Mouse (Mus musculus): ENCODE measurements around the gene Wdr41.

The Wdr41 gene

DNA sequence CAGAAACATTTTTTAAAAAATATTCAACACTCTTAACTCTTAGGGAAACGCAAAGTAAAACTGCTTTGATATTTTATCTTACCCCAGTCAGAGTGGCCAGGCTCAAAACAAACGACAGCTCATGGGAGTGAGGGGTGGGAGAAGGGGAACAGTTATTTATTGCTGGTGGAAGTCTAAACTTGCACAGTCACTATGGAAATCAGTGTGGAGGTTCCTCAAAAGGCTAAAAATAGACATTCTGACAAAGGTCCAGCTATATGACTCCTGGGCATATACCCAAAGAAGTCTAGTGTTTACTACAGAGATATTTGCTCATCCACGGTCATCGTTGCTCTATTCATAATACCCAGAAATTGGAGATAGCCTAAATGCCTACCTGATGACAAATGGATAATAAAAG is 62.1 kb downstream of the Wdr41 start:
- no peak for DNase-seq

- no peak for DNase-seq
Observed at GRCm38 (mm10) chr13:95040140-95040738, 64.1 kb downstream of the Wdr41 start.

DNA sequence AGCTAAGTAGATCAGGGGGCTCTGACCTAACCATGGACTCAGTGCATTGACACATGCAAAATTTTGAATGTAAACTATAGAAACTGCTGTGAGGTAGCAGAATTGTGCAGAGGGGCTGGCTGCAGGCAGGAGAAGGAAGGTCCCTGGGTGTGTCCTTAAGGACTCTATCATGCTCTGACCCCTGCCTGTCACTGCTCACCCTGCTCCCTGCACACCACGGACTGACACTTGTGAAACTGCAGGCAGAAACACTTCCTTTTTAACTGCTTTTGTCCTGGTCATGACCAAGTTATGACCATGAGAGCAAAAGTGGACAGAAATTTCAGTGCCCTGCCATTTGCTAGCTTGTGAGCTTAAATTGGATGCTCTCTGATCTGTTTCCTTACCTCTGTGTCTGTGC is 68.0 kb downstream of the Wdr41 start:
- no peak for DNase-seq

DNA sequence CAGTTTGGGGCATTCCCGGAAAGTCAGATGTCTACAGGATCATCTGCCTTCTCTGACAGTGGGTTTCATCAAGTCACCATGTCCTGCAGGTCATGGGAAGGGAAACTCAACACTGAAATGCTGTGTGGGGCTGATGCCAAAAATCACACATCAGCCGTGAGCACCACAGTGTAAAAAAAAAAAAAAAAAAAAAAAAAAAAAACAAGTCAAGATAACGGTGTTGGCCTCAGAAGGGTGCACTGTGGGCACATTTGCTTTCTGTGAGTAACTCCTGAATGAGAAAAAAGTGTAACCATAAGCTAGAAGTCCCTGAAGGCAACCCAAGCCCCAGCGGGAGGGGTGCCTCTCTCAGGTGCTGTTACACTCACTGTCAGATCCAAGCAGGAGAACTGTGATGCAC is 74.3 kb downstream of the Wdr41 start:
- no peak for DNase-seq

DNA sequence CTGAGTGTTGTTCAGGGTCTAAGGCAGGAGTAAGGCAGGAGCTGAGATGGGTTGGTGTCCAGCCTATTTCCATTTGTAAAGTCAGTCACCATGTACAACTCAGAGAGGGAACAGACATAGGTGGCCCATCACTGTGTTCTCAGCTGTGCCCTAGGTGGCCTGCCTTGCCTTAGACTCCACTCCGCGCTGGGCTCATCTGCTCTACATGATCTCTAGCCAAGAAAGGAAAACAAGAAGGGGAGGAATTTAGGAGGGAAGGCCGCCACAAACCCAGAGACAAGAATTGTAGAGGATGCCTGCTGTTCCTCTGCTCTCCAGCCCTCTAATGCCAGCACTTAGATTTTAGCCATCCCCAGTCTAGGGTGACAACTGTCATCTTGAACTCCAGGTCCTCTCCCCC is 76.3 kb downstream of the Wdr41 start:
- no peak for DNase-seq

DNA sequence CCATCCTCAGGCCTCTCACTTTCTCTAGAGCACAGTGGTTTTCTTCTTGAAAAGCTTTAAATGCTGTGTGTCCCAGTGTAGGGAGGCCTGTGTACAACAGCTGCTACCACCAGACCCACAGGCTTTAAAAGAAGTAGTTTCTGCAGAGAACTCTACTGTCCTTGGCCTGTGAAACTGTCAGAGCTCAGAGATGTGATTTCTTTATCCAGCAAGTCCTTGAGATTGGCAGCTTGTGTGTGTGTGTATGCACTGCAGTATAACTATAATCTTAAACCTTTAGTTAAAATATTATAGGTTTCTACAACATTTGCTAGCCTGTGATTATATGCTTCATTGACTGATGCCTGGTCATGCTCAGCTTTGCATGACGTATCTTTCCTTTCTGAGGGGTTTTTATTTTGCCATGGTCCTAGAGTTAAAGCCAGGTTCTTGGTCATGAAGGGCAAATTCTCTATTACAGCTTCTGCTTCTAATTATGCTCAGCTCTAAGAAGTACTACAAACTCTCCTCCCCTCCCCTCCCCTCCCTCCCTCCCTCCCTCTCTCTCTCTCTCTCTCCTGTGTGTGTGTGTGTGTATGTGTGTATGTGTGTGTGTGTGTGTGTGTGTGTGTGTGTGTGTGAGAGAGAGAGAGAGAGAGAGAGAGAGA is 79.7 kb downstream of the Wdr41 start:
- no peak for DNase-seq

- DNase-seq, result no peak
Observed at GRCm38 (mm10) chr13:95056501-95057280, 80.5 kb downstream of the Wdr41 start.

- no peak for DNase-seq
Observed at GRCm38 (mm10) chr13:95058885-95059284, 82.7 kb downstream of the Wdr41 start.

GRCm38 (mm10) chr13:95063390-95064017 is 87.4 kb downstream of the Wdr41 start:
- DNase-seq, result no peak

DNA sequence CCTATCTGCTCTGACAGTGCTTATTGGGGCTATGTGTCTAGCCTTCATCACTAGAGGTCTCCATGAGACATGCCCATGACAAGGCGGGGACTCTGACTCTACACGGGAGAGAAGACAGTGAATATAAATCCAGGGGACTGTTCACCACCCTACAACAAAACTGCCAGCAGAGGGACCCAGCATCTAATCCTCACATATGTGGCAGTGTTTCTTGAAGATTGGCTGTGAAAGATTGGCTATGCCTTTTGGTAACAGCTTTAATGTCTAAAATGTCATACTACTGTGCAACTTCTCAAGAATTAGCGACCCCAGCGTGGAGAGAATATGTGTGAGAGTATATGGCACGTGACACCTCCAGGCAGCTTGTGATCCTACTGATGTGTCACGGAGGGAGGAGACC is 91.7 kb downstream of the Wdr41 start:
- no peak for DNase-seq

DNA sequence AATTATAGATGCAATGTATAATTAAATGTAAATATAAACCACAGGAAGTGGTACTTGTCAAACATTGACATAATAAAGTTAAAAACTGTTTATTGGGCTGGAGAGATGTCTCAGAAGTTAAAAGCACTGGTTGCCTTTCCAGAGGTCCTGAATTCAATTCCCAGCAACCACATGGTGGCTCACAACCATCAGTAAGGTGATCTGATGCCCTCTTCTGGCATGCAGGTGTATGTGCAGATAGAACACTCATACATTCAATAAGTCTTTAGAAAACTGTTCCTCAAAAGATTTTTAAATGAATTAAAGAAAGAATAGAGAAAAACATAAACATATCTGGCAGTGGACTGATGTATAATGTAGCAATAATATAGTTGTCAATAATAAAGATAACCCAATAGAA is 94.1 kb downstream of the Wdr41 start:
- DNase-seq, result no peak
